Mouse (Mus musculus): ENCODE measurements at regions not wholly inside any gene's neighbourhood (a gene's known extent, or its start where the extent isn't known, plus 50 kb on each side); places are given as distances from the start of the nearest gene placed in this dataset.

GRCm38 (mm10) chr1:154993927-154994856 lies 105.2 kb downstream of the Ier5 start:
- DNase-seq: no peak

- DNase-seq: no peak
Measured at GRCm38 (mm10) chr1:154983325-154983724, 99.0 kb upstream of the Cacna1e start.

- no peak for DNase-seq
Measured at GRCm38 (mm10) chr1:154982836-154983235, 98.5 kb upstream of the Cacna1e start.

- DNase-seq: no peak
Measured at GRCm38 (mm10) chr1:154981687-154982086, 97.4 kb upstream of the Cacna1e start.

- DNase-seq: no peak
Measured at GRCm38 (mm10) chr1:154975732-154976131, 91.4 kb upstream of the Cacna1e start.

- DNase-seq: no peak
Measured at GRCm38 (mm10) chr1:154961271-154961670, 77.0 kb upstream of the Cacna1e start.

GRCm38 (mm10) chr1:154956625-154957031 lies 72.3 kb upstream of the Cacna1e start:
- DNase-seq: no peak

- DNase-seq: no peak
Measured at GRCm38 (mm10) chr1:154952679-154953078, 68.4 kb upstream of the Cacna1e start.
